Mouse (Mus musculus) colon, adult 2 months (tissue): ENCODE results near the gene Vmn1r73. TPM values are rescaled to one million over a fixed set of nuclear protein-coding genes. Genes with fewer than 3 reads are reported as not detected.

Experiments
- polyA plus RNA-seq: library from polyadenylated mRNA; depleted of rRNA; stranded (reverse); fragments of >200 nt; gene quantifications from 2 replicates; pipeline ENCODE4 v1.2.3, GENCODE M21; 2012; rRNA removed

Vmn1r73 gene
- polyA plus RNA-seq: not detected in 2 replicates

GRCm38 (mm10) chr7:11729966-11730365 lies at the start of gene Vmn1r73:
Vmn1r73 (plus strand) TSS chr7:11730266.

Other genes starting within 250 kb of the Vmn1r73 start
- gene Zscan4-ps2, start 216.0 kb upstream of the Vmn1r73 start, polyA plus RNA-seq: not detected in 2 replicates
- gene Zscan4-ps3, start 121.0 kb upstream of the Vmn1r73 start, polyA plus RNA-seq: not detected in 2 replicates
- not detected in 2 replicates for gene Vmn1r72, start 50.1 kb upstream of the Vmn1r73 start, polyA plus RNA-seq
- gene Vmn1r74, start 103.7 kb downstream of the Vmn1r73 start, polyA plus RNA-seq: not detected in 2 replicates
- gene Vmn1r75, start 144.4 kb downstream of the Vmn1r73 start, polyA plus RNA-seq: not detected in 2 replicates
- gene Vmn1r76, start 207.9 kb downstream of the Vmn1r73 start, polyA plus RNA-seq: not detected in 2 replicates